Mouse (Mus musculus) layer of hippocampus, adult 18-20 months (tissue): Measurements from ENCODE around the gene Gm10228. TPM values are rescaled to one million over a fixed set of nuclear protein-coding genes. Genes with fewer than 3 reads are reported as not detected.
"Not testable (repeated sequence)": the region's sequence is repeated elsewhere in the genome, so short reads cannot be mapped to it uniquely, and the experiment has no call there.

Source experiments
- DNase-seq, 2 experiments: peaks; one replicate each; pipeline ENCODE4 v3.0.0; 2022; ENCODE audit warnings: low spot score in 2 of 2
- long read RNA-seq: library from polyadenylated mRNA; stranded (forward); transcript quantifications from one replicate; pipeline ENCODE4 v2.0.0, GENCODE M21; 2021
- total RNA-seq, 2 experiments: library from RNA; stranded (reverse); gene quantifications; 2 replicates each; pipeline ENCODE4 v1.2.3; 2021

Gm10228 gene
- not detected for total RNA-seq
- long read RNA-seq: 0 reads

GRCm38 (mm10) chr16:89041372-89041771, at the start of gene Gm10228:
Gm10228 (minus strand) TSS chr16:89041472.
- not testable (repeated sequence) for DNase-seq

GRCm38 (mm10) chr16:89071041-89071440, 29.8 kb upstream of the Gm10228 start:
- not testable (repeated sequence) for DNase-seq

GRCm38 (mm10) chr16:89063902-89064301, 22.6 kb upstream of the Gm10228 start, which contains the start of gene 1110025L11Rik:
1110025L11Rik (minus strand) TSS chr16:89064002.
- DNase-seq: not testable (repeated sequence)

- no peak for DNase-seq
Observed at GRCm38 (mm10) chr16:89047783-89048182, 6.5 kb upstream of the Gm10228 start, which contains the start of gene Krtap6-5. Krtap6-5 (minus strand) TSS chr16:89047883.

GRCm38 (mm10) chr16:89031399-89031798, 9.9 kb downstream of the Gm10228 start, which contains the start of gene Krtap6-1:
Krtap6-1 (plus strand) TSS chr16:89031699.
- DNase-seq: not testable (repeated sequence)

GRCm38 (mm10) chr16:89014984-89015383, 26.3 kb downstream of the Gm10228 start, which contains the start of gene Gm10229:
Gm10229 (plus strand) TSS chr16:89015284.
- not testable (repeated sequence) for DNase-seq

- no peak for DNase-seq
Observed at GRCm38 (mm10) chr16:89013973-89014372, 27.3 kb downstream of the Gm10228 start.

GRCm38 (mm10) chr16:89010659-89011058, 30.6 kb downstream of the Gm10228 start, which contains the start of gene Krtap22-2:
Krtap22-2 (minus strand) TSS chr16:89010759.
- DNase-seq: no peak

Other genes with a start within 250 kb of the Gm10228 start
- gene Gm20741, start 229.3 kb downstream of the Gm10228 start, total RNA-seq: not detected
- gene Krtap15, start 221.3 kb downstream of the Gm10228 start, total RNA-seq: not detected
- not detected for gene Krtap14, start 215.3 kb downstream of the Gm10228 start, total RNA-seq
- not detected for gene Krtap19-1, start 172.1 kb downstream of the Gm10228 start, total RNA-seq
- not detected for gene Krtap19-2, start 167.2 kb downstream of the Gm10228 start, total RNA-seq
- gene Krtap19-3, start 163.4 kb downstream of the Gm10228 start, total RNA-seq: not detected
- gene Krtap19-4, start 156.4 kb downstream of the Gm10228 start, total RNA-seq: not detected
- not detected for gene Krtap19-5, start 145.0 kb downstream of the Gm10228 start, total RNA-seq
- gene Krtap19-9b, start 109.2 kb downstream of the Gm10228 start, total RNA-seq: not detected
- gene Krtap16-3, start 78.6 kb downstream of the Gm10228 start, total RNA-seq: not detected
- gene Krtap22-2, start 30.7 kb downstream of the Gm10228 start, total RNA-seq: not detected
- gene Gm10229, start 26.2 kb downstream of the Gm10228 start, total RNA-seq: not detected
- gene Krtap6-1, start 9.8 kb downstream of the Gm10228 start, total RNA-seq: not detected
- not detected for gene Krtap6-5, start 6.4 kb upstream of the Gm10228 start, total RNA-seq
- gene 1110025L11Rik, start 22.5 kb upstream of the Gm10228 start, total RNA-seq: not detected
- gene Krtap6-3, start 42.5 kb upstream of the Gm10228 start, total RNA-seq: not detected
- not detected for gene Gm6358, start 99.4 kb upstream of the Gm10228 start, total RNA-seq
- not detected for gene Gm10061, start 109.6 kb upstream of the Gm10228 start, total RNA-seq
- not detected for gene Gm9789, start 116.5 kb upstream of the Gm10228 start, total RNA-seq
- gene Gm7735, start 128.0 kb upstream of the Gm10228 start, total RNA-seq: not detected
- gene 1110057P08Rik, start 133.3 kb upstream of the Gm10228 start, total RNA-seq: not detected
- not detected for gene Krtap20-2, start 164.4 kb upstream of the Gm10228 start, total RNA-seq